Mouse (Mus musculus): Measurements from ENCODE around the gene Cep83. TPM values are rescaled to one million over a fixed set of nuclear protein-coding genes. Genes with fewer than 3 reads are reported as not detected.
A peak's percentile ranks its signal among the peaks of the same experiment; 100 is the strongest.

Gene Cep83
- polyA plus RNA-seq (2015; fragmentation: Nextera tagmentation; extraction: Ambion mirVana) = 22.4 and 23.7 TPM in 2 replicates

- peak; percentile 98 for ATAC-seq (ENCODE audit: insufficient number of reproducible peaks, insufficient read depth, low FRiP score, low TSS enrichment, low read depth)
- H3K36me3 ChIP-seq = no peaks in the 10 kb centered on the region
- WGBS = under 1% methylated on average over 82 of the region's 86 CpGs
Observed at GRCm38 (mm10) chr10:94688420-94689175, at the start of gene Cep83. Gene Cep83 (plus strand): TSS chr10:94688654.

GRCm38 (mm10) chr10:94639281-94639680 is 49.2 kb upstream of the Cep83 start:
- H3K27ac ChIP-seq = no peak overlapping the region
- H3K4me1 ChIP-seq = no peaks in the 10 kb centered on the region
- no peaks in the 10 kb centered on the region for H3K9me3 ChIP-seq
- no peak for ATAC-seq (ENCODE audit: insufficient number of reproducible peaks, insufficient read depth, low FRiP score, low TSS enrichment, low read depth)
- 76% methylated on average over 5 of the region's 5 CpGs for WGBS
- no peaks in the 10 kb centered on the region for H3K36me3 ChIP-seq
- H3K4me3 ChIP-seq = no peak overlapping the region
- H3K27me3 ChIP-seq = no peaks in the 10 kb centered on the region
- no peak overlapping the region for H3K4me2 ChIP-seq
- H3K9ac ChIP-seq = no peak overlapping the region

More at GRCm38 (mm10) chr10:94688420-94689175, at the start of gene Cep83:
- Histone ChIP-seq H3K4me1 (peaks cover 11% of the 10 kb centered on the region), H3K9ac (peak within 1 kb of the TSS; percentile 97), H3K9me3 (no peaks in the 10 kb centered on the region), H3K4me2 (peak within 1 kb of the TSS; percentile 84), H3K27ac (peak within 1 kb of the TSS; percentile 90), H3K27me3 (no peaks in the 10 kb centered on the region), H3K4me3 (peak within 1 kb of the TSS; percentile 90)

GRCm38 (mm10) chr10:94640067-94640466 is 48.4 kb upstream of the Cep83 start:
- H3K4me1 ChIP-seq = no peaks in the 10 kb centered on the region
- no peaks in the 10 kb centered on the region for H3K9me3 ChIP-seq
- H3K27ac ChIP-seq = no peak overlapping the region
- no peaks in the 10 kb centered on the region for H3K36me3 ChIP-seq
- no peak overlapping the region for H3K4me2 ChIP-seq
- no peaks in the 10 kb centered on the region for H3K27me3 ChIP-seq
- 72% methylated on average over 5 of the region's 5 CpGs for WGBS
- ATAC-seq (ENCODE audit: insufficient number of reproducible peaks, insufficient read depth, low FRiP score, low TSS enrichment, low read depth) = no peak
- H3K9ac ChIP-seq = no peak overlapping the region
- H3K4me3 ChIP-seq = no peak overlapping the region

- WGBS = 85% methylated on average over 3 of the region's 3 CpGs
- no peaks in the 10 kb centered on the region for H3K4me1 ChIP-seq
Observed at GRCm38 (mm10) chr10:94664036-94664435, 24.4 kb upstream of the Cep83 start.

GRCm38 (mm10) chr10:94664455-94664854 is 24.0 kb upstream of the Cep83 start:
- Histone ChIP-seq H3K27ac (no peak overlapping the region), H3K9ac (no peak overlapping the region), H3K36me3 (no peaks in the 10 kb centered on the region), H3K4me2 (no peak overlapping the region), H3K9me3 (no peaks in the 10 kb centered on the region), H3K27me3 (no peaks in the 10 kb centered on the region), H3K4me1 (no peaks in the 10 kb centered on the region), H3K4me3 (no peak overlapping the region)
- no peak for ATAC-seq (ENCODE audit: insufficient number of reproducible peaks, insufficient read depth, low FRiP score, low TSS enrichment, low read depth)
- WGBS = 90% methylated on average over 7 of the region's 7 CpGs

More at GRCm38 (mm10) chr10:94664036-94664435, 24.4 kb upstream of the Cep83 start:
- no peak overlapping the region for H3K27ac ChIP-seq
- ATAC-seq (ENCODE audit: insufficient number of reproducible peaks, insufficient read depth, low FRiP score, low TSS enrichment, low read depth) = no peak
- H3K27me3 ChIP-seq = no peaks in the 10 kb centered on the region
- H3K9me3 ChIP-seq = no peaks in the 10 kb centered on the region
- no peak overlapping the region for H3K4me3 ChIP-seq
- H3K9ac ChIP-seq = no peak overlapping the region
- no peaks in the 10 kb centered on the region for H3K36me3 ChIP-seq
- no peak overlapping the region for H3K4me2 ChIP-seq

GRCm38 (mm10) chr10:94668147-94668546 is 20.3 kb upstream of the Cep83 start:
- no peak overlapping the region for H3K27ac ChIP-seq
- no peak overlapping the region for H3K4me3 ChIP-seq
- no peaks in the 10 kb centered on the region for H3K4me1 ChIP-seq
- no peak overlapping the region for H3K4me2 ChIP-seq
- ATAC-seq (ENCODE audit: insufficient number of reproducible peaks, insufficient read depth, low FRiP score, low TSS enrichment, low read depth) = no peak
- no peaks in the 10 kb centered on the region for H3K27me3 ChIP-seq
- H3K9me3 ChIP-seq = no peaks in the 10 kb centered on the region
- no peaks in the 10 kb centered on the region for H3K36me3 ChIP-seq
- H3K9ac ChIP-seq = no peak overlapping the region

GRCm38 (mm10) chr10:94687801-94688419 is 544 bp upstream of the Cep83 start:
- Histone ChIP-seq H3K4me3 (peak overlapping the region; percentile 90), H3K9ac (peak overlapping the region; percentile 97), H3K27ac (peak overlapping the region; percentile 90), H3K36me3 (no peaks in the 10 kb centered on the region), H3K9me3 (no peaks in the 10 kb centered on the region), H3K27me3 (no peaks in the 10 kb centered on the region), H3K4me1 (peaks cover 11% of the 10 kb centered on the region), H3K4me2 (peak overlapping the region; percentile 84)
- 3% methylated on average over 20 of the region's 20 CpGs for WGBS
- ATAC-seq (ENCODE audit: insufficient number of reproducible peaks, insufficient read depth, low FRiP score, low TSS enrichment, low read depth) = peak; percentile 60

- 0% methylated on average over 7 of the region's 7 CpGs for WGBS
- no peak; the same call in 1 of the 2 replicates for ATAC-seq (ENCODE audit: insufficient number of reproducible peaks, insufficient read depth, low FRiP score, low TSS enrichment, low read depth)
- peak overlapping the region; percentile 90 for H3K27ac ChIP-seq
Observed at GRCm38 (mm10) chr10:94689176-94689510, 689 bp downstream of the Cep83 start.

GRCm38 (mm10) chr10:94690376-94690775 is 1.9 kb downstream of the Cep83 start:
- Histone ChIP-seq H3K4me1 (peaks cover 11% of the 10 kb centered on the region), H3K9me3 (peaks cover 2% of the 10 kb centered on the region; the same call in 1 of the 2 replicates), H3K27me3 (no peaks in the 10 kb centered on the region), H3K4me3 (no peak overlapping the region), H3K9ac (no peak overlapping the region), H3K36me3 (no peaks in the 10 kb centered on the region), H3K4me2 (0 out of 2 replicates have a peak overlapping the region, but pooled peaks have one; percentile 7), H3K27ac (no peak overlapping the region)
- 60% methylated on average over 1 of the region's 1 CpGs for WGBS
- no peak for ATAC-seq (ENCODE audit: insufficient number of reproducible peaks, insufficient read depth, low FRiP score, low TSS enrichment, low read depth)

More at GRCm38 (mm10) chr10:94689176-94689510, 689 bp downstream of the Cep83 start:
- no peaks in the 10 kb centered on the region for H3K9me3 ChIP-seq
- H3K36me3 ChIP-seq = no peaks in the 10 kb centered on the region
- peak overlapping the region; percentile 90 for H3K4me3 ChIP-seq
- H3K4me1 ChIP-seq = peaks cover 11% of the 10 kb centered on the region
- H3K9ac ChIP-seq = peak overlapping the region; percentile 97
- H3K4me2 ChIP-seq = peak overlapping the region; percentile 84
- no peaks in the 10 kb centered on the region for H3K27me3 ChIP-seq

- Histone ChIP-seq H3K4me3 (no peak overlapping the region), H3K36me3 (no peaks in the 10 kb centered on the region), H3K4me1 (peaks cover 11% of the 10 kb centered on the region), H3K9ac (no peak overlapping the region), H3K27me3 (no peaks in the 10 kb centered on the region), H3K9me3 (peaks cover 2% of the 10 kb centered on the region; the same call in 1 of the 2 replicates), H3K27ac (no peak overlapping the region), H3K4me2 (no peak overlapping the region)
- 97% methylated on average over 4 of the region's 4 CpGs for WGBS
- ATAC-seq (ENCODE audit: insufficient number of reproducible peaks, insufficient read depth, low FRiP score, low TSS enrichment, low read depth) = no peak
Observed at GRCm38 (mm10) chr10:94692163-94692562, 3.7 kb downstream of the Cep83 start.

- WGBS = 84% methylated on average over 4 of the region's 4 CpGs
- no peaks in the 10 kb centered on the region for H3K27me3 ChIP-seq
Observed at GRCm38 (mm10) chr10:94705643-94706258, 17.3 kb downstream of the Cep83 start.

More at GRCm38 (mm10) chr10:94705643-94706258, 17.3 kb downstream of the Cep83 start:
- H3K4me2 ChIP-seq = no peak overlapping the region
- no peaks in the 10 kb centered on the region for H3K9me3 ChIP-seq
- H3K4me3 ChIP-seq = no peak overlapping the region
- H3K9ac ChIP-seq = no peak overlapping the region
- no peak for ATAC-seq (ENCODE audit: insufficient number of reproducible peaks, insufficient read depth, low FRiP score, low TSS enrichment, low read depth)
- H3K27ac ChIP-seq = no peak overlapping the region
- no peaks in the 10 kb centered on the region for H3K36me3 ChIP-seq
- peaks cover 9% of the 10 kb centered on the region; the same call in 1 of the 2 replicates for H3K4me1 ChIP-seq
